Mouse (Mus musculus): Measurements from ENCODE around the gene Traf5. TPM values are rescaled to one million over a fixed set of nuclear protein-coding genes. Genes with fewer than 3 reads are reported as not detected.

The Traf5 gene
- polyA plus RNA-seq, 1 experiment = 9.7 TPM

DNA sequence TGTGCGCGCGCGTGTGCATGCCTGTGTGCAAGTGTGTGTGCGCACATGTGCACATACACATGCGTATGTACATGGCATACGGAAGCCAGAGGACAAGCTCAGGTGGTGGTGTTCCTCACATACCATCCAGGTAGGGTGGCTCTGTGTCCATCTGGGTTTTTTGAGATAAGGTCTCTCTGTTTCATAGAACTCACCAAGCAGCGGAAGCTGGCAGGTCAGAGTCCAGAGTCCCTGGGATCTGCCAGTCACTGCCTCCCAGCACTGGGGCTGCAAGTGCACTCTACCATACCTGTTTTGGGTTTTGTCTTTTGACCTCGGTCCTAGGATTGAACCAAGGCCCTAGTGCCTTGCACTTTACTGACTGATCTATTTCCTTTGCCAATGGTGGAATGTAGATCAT, 11.7 kb upstream of the Traf5 start:
- peaks cover 3% of the 10 kb centered on the region; the same call in 1 of the 2 replicates for H3K4me1 ChIP-seq (ENCODE audit: control insufficient read depth, insufficient read depth, insufficient read length, low read length)
- peaks cover 21% of the 10 kb centered on the region for H3K36me3 ChIP-seq (ENCODE audit: control insufficient read depth, insufficient read depth, low read length)
- H3K27ac ChIP-seq (ENCODE audit: insufficient read depth, low read depth, low read length) = no peak overlapping the region
- TF ChIP-seq CTCF (IDR thresholded peaks at IDR 0.05; ENCODE audit: extremely low read depth, insufficient read length, insufficient replicate concordance, low read depth, low read length) = no peak
- TF ChIP-seq POLR2A (IDR thresholded peaks at IDR 0.05; ENCODE audit: low read depth, low read length) = no peak
- H3K4me3 ChIP-seq (ENCODE audit: low read depth, low read length) = no peak overlapping the region
- no peaks in the 10 kb centered on the region for H3K27me3 ChIP-seq (ENCODE audit: control insufficient read depth, insufficient read depth, low read length)
- WGBS = 81% methylated on average over 9 of the region's 9 CpGs

DNA sequence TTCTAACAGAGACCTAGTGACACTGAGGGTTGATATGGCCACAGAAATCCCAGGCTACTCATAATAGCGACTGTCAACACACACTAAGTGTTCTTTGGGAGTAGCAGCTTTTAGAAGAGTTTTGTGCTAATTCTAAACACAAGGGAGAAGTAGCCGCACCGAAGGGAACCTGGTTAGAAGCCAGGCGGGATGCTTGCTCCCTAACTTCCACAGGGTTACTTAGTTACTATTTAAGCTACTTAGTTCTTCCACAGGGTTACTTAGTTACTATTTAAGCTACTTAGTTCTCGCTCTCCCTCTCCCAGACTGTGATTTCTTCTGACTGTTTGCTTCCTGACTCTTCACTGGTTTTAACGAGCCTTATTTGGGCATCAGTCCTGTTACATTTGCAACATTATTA, 10.8 kb upstream of the Traf5 start:
- peaks cover 22% of the 10 kb centered on the region for H3K36me3 ChIP-seq (ENCODE audit: control insufficient read depth, insufficient read depth, low read length)
- peaks cover 3% of the 10 kb centered on the region; the same call in 1 of the 2 replicates for H3K4me1 ChIP-seq (ENCODE audit: control insufficient read depth, insufficient read depth, insufficient read length, low read length)
- no peak overlapping the region for H3K4me3 ChIP-seq (ENCODE audit: low read depth, low read length)
- TF ChIP-seq POLR2A (IDR thresholded peaks at IDR 0.05; ENCODE audit: low read depth, low read length) = no peak
- no peak for TF ChIP-seq CTCF (IDR thresholded peaks at IDR 0.05; ENCODE audit: extremely low read depth, insufficient read length, insufficient replicate concordance, low read depth, low read length)
- WGBS = 82% methylated on average over 6 of the region's 6 CpGs
- no peaks in the 10 kb centered on the region for H3K27me3 ChIP-seq (ENCODE audit: control insufficient read depth, insufficient read depth, low read length)
- H3K27ac ChIP-seq (ENCODE audit: insufficient read depth, low read depth, low read length) = no peak overlapping the region

DNA sequence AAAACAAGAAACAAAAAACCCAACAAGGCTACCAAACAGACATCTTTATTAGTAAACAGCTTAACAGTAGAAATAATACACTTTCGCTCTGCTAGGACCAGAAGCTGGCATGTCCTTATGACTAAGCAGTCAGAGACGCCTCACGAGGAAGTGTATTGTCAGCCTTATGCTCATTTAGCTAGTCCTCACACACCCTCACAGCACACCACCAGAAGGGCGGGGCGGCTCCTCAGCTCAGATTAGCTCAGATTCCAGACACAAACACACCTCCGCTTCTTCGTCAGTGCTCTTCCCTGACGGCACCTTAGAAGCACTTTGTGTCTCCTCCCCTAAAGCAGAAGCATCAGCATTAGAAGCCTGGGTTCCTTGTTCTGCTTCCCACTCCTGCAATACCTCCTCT, 9.0 kb upstream of the Traf5 start:
- Histone ChIP-seq H3K27ac (ENCODE audit: insufficient read depth, low read depth, low read length) (no peak overlapping the region), H3K27me3 (ENCODE audit: control insufficient read depth, insufficient read depth, low read length) (no peaks in the 10 kb centered on the region), H3K4me3 (ENCODE audit: low read depth, low read length) (no peak overlapping the region), H3K4me1 (ENCODE audit: control insufficient read depth, insufficient read depth, insufficient read length, low read length) (peaks cover 3% of the 10 kb centered on the region; the same call in 1 of the 2 replicates), H3K36me3 (ENCODE audit: control insufficient read depth, insufficient read depth, low read length) (peaks cover 23% of the 10 kb centered on the region)
- WGBS = 52% methylated on average over 8 of the region's 8 CpGs
- no peak for TF ChIP-seq POLR2A (IDR thresholded peaks at IDR 0.05; ENCODE audit: low read depth, low read length)
- no peak for TF ChIP-seq CTCF (IDR thresholded peaks at IDR 0.05; ENCODE audit: extremely low read depth, insufficient read length, insufficient replicate concordance, low read depth, low read length)

DNA sequence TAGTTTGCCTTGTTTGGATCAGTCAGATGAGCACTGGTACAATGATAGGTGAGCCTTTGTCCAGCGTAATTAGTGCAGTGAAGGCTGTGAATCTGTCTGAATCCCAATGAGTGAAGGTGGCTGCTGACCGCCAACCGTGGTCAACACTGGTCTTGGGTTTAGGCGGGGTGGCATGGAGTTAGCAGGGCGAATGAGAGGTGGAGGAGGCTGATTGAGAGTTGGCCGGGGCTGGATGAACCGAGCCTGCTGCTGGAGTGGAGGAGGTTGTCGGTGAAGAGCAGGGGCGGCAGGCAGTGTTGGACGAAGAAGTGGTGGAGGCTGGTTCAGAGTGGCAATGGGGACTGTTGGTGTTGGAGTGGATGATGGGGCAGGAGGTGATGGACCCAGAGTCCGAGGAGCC, 8.4 kb upstream of the Traf5 start:
- Histone ChIP-seq H3K27ac (ENCODE audit: insufficient read depth, low read depth, low read length) (no peak overlapping the region), H3K36me3 (ENCODE audit: control insufficient read depth, insufficient read depth, low read length) (peaks cover 23% of the 10 kb centered on the region), H3K4me3 (ENCODE audit: low read depth, low read length) (no peak overlapping the region), H3K27me3 (ENCODE audit: control insufficient read depth, insufficient read depth, low read length) (no peaks in the 10 kb centered on the region), H3K4me1 (ENCODE audit: control insufficient read depth, insufficient read depth, insufficient read length, low read length) (peaks cover 3% of the 10 kb centered on the region; the same call in 1 of the 2 replicates)
- 96% methylated on average over 11 of the region's 11 CpGs for WGBS
- TF ChIP-seq CTCF (IDR thresholded peaks at IDR 0.05; ENCODE audit: extremely low read depth, insufficient read length, insufficient replicate concordance, low read depth, low read length) (no peak), POLR2A (IDR thresholded peaks at IDR 0.05; ENCODE audit: low read depth, low read length) (no peak)

DNA sequence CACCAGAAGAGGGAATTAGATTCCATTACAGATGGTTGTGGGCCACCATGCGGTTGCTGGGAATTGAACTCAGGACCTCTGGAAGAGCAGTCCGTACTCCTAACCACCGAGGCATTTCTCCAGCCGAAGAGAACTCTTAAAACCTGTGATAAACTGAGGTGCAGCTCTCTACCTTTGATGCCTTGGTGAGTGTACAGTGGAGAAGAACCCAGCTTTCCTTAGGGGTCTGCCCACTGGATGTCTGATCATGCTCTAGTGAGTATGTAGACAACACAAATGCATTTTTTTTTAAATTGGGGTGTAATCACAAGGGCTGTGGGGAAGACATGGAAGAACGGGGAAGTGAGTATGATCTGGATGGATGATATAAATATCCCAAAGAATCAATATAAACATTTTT, 3.3 kb upstream of the Traf5 start:
- no peak overlapping the region for H3K27ac ChIP-seq (ENCODE audit: insufficient read depth, low read depth, low read length)
- no peak for TF ChIP-seq CTCF (IDR thresholded peaks at IDR 0.05; ENCODE audit: extremely low read depth, insufficient read length, insufficient replicate concordance, low read depth, low read length)
- no peak for TF ChIP-seq POLR2A (IDR thresholded peaks at IDR 0.05; ENCODE audit: low read depth, low read length)
- no peak overlapping the region for H3K4me3 ChIP-seq (ENCODE audit: low read depth, low read length)
- 87% methylated on average over 5 of the region's 5 CpGs for WGBS
- H3K27me3 ChIP-seq (ENCODE audit: control insufficient read depth, insufficient read depth, low read length) = no peaks in the 10 kb centered on the region
- peaks cover 1% of the 10 kb centered on the region; the same call in 1 of the 2 replicates for H3K4me1 ChIP-seq (ENCODE audit: control insufficient read depth, insufficient read depth, insufficient read length, low read length)
- peaks cover 14% of the 10 kb centered on the region for H3K36me3 ChIP-seq (ENCODE audit: control insufficient read depth, insufficient read depth, low read length)

DNA sequence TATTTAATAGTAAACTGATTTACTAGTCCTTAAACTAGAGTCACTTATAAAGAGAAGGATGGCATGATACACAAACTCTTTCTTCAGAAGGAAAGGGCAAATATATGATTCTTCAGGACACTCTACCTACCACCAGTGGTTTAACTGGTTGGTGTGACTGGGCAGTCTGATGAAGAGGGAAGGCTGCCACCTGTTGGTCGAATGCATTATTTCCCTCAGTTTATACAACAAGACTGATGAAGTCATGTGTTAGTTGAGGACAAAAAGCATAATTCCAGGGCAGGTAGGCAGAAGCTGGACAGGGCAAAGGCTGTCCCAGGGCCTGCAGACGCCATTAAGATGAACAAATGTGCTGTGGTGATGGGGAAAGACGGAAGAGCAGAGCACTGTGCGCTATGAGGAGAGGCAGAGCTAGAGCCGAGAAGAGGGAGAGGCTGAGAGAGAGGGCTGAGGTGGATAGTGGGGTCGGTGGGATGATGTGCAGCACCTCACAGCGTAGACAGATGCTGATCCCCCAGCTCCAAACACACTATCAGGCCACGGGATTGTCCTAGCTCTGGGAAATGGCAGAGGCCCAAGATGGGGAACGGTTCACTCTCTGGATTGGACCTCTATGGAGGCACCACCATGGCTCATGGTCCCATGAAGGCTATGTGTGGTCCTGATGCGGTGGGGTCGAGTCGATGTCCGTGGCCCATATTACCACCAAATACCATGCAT, 2.3 kb upstream of the Traf5 start:
- Histone ChIP-seq H3K36me3 (ENCODE audit: control insufficient read depth, insufficient read depth, low read length) (peaks cover 11% of the 10 kb centered on the region), H3K4me3 (ENCODE audit: low read depth, low read length) (no peak overlapping the region), H3K4me1 (ENCODE audit: control insufficient read depth, insufficient read depth, insufficient read length, low read length) (peaks cover 3% of the 10 kb centered on the region; the same call in 1 of the 2 replicates), H3K27me3 (ENCODE audit: control insufficient read depth, insufficient read depth, low read length) (no peaks in the 10 kb centered on the region), H3K27ac (ENCODE audit: insufficient read depth, low read depth, low read length) (no peak overlapping the region)
- TF ChIP-seq POLR2A (IDR thresholded peaks at IDR 0.05; ENCODE audit: low read depth, low read length) (no peak), CTCF (IDR thresholded peaks at IDR 0.05; ENCODE audit: extremely low read depth, insufficient read length, insufficient replicate concordance, low read depth, low read length) (peak; percentile 31; the same call in 1 of the 2 replicates)
- WGBS = 54% methylated on average over 13 of the region's 13 CpGs

DNA sequence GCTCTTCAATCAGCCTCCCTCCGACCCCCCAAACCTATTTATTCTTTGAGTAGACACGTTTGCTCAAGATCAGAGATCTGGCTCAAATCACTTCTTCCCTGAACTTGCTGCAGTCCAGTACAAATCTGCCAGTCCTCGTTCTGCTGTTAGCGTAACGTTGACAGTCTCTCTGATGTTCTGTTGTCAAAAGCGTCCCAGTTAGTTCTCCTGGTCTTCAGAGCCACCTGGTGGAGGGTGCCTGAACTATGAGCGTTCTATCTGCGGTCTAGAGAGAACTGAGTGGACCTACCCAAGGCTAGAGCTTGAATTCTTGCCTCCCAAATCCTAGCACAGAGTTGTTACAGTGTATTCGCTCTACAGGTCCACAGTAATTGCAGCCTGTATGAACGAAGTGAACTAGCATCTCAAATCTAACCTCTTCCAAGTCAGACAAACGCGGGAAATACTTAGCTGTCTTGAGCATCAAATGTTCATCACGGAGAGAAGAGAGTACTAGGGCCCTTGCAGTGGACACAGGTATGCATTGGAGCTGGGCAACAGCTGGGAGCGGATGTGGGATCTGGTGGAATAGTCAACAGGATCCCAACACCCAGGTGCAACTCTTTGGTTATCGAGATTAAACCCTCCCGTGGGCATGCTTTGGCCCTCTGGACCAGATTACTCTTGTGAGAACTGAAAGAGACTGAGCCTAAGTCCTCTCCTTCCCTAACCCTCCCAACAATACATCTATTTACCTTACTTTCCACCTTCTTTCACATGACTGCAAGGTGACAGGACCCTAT, 711 bp upstream of the Traf5 start:
- 31% methylated on average over 16 of the region's 16 CpGs for WGBS
- Histone ChIP-seq H3K27me3 (ENCODE audit: control insufficient read depth, insufficient read depth, low read length) (no peaks in the 10 kb centered on the region), H3K36me3 (ENCODE audit: control insufficient read depth, insufficient read depth, low read length) (peaks cover 2% of the 10 kb centered on the region), H3K4me1 (ENCODE audit: control insufficient read depth, insufficient read depth, insufficient read length, low read length) (peaks cover 6% of the 10 kb centered on the region), H3K27ac (ENCODE audit: insufficient read depth, low read depth, low read length) (peak overlapping the region; percentile 47; the same call in 1 of the 2 replicates), H3K4me3 (ENCODE audit: low read depth, low read length) (peak overlapping the region; percentile 82)
- TF ChIP-seq CTCF (IDR thresholded peaks at IDR 0.05; ENCODE audit: extremely low read depth, insufficient read length, insufficient replicate concordance, low read depth, low read length) = peak; percentile 86; the same call in 1 of the 2 replicates
- no peak for TF ChIP-seq POLR2A (IDR thresholded peaks at IDR 0.05; ENCODE audit: low read depth, low read length)
